Mouse (Mus musculus): ENCODE results near the gene Otud3. TPM values are rescaled to one million over a fixed set of nuclear protein-coding genes. Genes with fewer than 3 reads are reported as not detected.

The Otud3 gene
- polyA plus RNA-seq, 3 experiments from 2014 or later, result 0.29 to 0.54 TPM; not detected in 1

Other genes starting within 250 kb of the Otud3 start
- gene Pla2g2c, start 189.2 kb downstream of the Otud3 start, polyA plus RNA-seq (2017; shearing (Covaris generic)), result not detected
- not detected for gene Ubxn10, start 176.8 kb downstream of the Otud3 start, polyA plus RNA-seq (2017; shearing (Covaris generic))
- gene Pla2g2f, start 156.3 kb downstream of the Otud3 start, polyA plus RNA-seq (2017; shearing (Covaris generic)), result not detected
- gene Pla2g2d, start 138.2 kb downstream of the Otud3 start, polyA plus RNA-seq (2017; shearing (Covaris generic)), result 1 to 10 TPM in 1 of 3 experiments, under 1 TPM in 2; 0.20 to 3.8 (median 0.67) TPM
- not detected for gene Pla2g5, start 50.5 kb downstream of the Otud3 start, polyA plus RNA-seq (2017; shearing (Covaris generic))
- not detected for gene Gm13030, start 40.0 kb downstream of the Otud3 start, polyA plus RNA-seq (2017; shearing (Covaris generic))
- not detected for gene Pla2g2e, start 36.0 kb downstream of the Otud3 start, polyA plus RNA-seq (2017; shearing (Covaris generic))
- gene Rnf186, start 53.2 kb upstream of the Otud3 start, polyA plus RNA-seq (2017; shearing (Covaris generic)), result not detected
- gene Tmco4, start 58.9 kb upstream of the Otud3 start, polyA plus RNA-seq (2017; shearing (Covaris generic)), result 10 to 100 TPM; 23.3 to 30.2 (median 30.0) TPM
- gene Htr6, start 161.6 kb upstream of the Otud3 start, polyA plus RNA-seq (2017; shearing (Covaris generic)), result not detected
- gene Nbl1, start 179.0 kb upstream of the Otud3 start, polyA plus RNA-seq (2017; shearing (Covaris generic)), result under 1 TPM in 2 of 3 experiments, not detected in 1; 0.60 to 0.82 TPM
- gene Minos1, start 217.2 kb upstream of the Otud3 start, polyA plus RNA-seq (2017; shearing (Covaris generic)), result 100 to 1,000 TPM; 341 to 392 (median 352) TPM